Mouse (Mus musculus) forebrain, embryonic 15.5 days (tissue): Measurements from ENCODE around the gene Zbed4. TPM values are rescaled to one million over a fixed set of nuclear protein-coding genes. Genes with fewer than 3 reads are reported as not detected.
A peak's percentile ranks its signal among the peaks of the same experiment; 100 is the strongest.
"Not testable (repeated sequence)": the region's sequence is repeated elsewhere in the genome, so short reads cannot be mapped to it uniquely, and the experiment has no call there.

Experiments used
- ATAC-seq: fragments of 200-750 bp; cut with Nextera tagmentation; replicated peaks from 2 replicates; pipeline ENCODE4 v1.8.0; 2017; ENCODE audit warnings: mild to moderate bottlenecking, moderate TSS enrichment, moderate library complexity
- H3K27ac ChIP-seq: fragments of 300-500 bp; sonication (generic); replicated peaks from 2 replicates; pipeline ENCODE4 v1.5.1; 2015; ENCODE audit warnings: mild to moderate bottlenecking, inconsistent platforms
- H3K27me3 ChIP-seq: fragments of 300-500 bp; sonication (generic); 2 replicates; pipeline ENCODE4 v1.6.1; 2015; ENCODE audit warnings: inconsistent platforms
- H3K36me3 ChIP-seq: fragments of 300-500 bp; sonication (generic); 2 replicates; pipeline ENCODE4 v1.6.1; 2015; ENCODE audit warnings: mild to moderate bottlenecking, inconsistent platforms
- H3K4me1 ChIP-seq: fragments of 300-500 bp; sonication (generic); 2 replicates; pipeline ENCODE4 v1.6.1; 2015; ENCODE audit warnings: inconsistent platforms
- H3K4me2 ChIP-seq: fragments of 300-500 bp; sonication (generic); replicated peaks from 2 replicates; pipeline ENCODE4 v1.6.1; 2015; ENCODE audit warnings: mild to moderate bottlenecking, inconsistent platforms
- H3K4me3 ChIP-seq: fragments of 300-500 bp; sonication (generic); 2 replicates; pipeline ENCODE4 v1.5.1; 2015; ENCODE audit warnings: mild to moderate bottlenecking, inconsistent platforms
- H3K9ac ChIP-seq: fragments of 300-500 bp; sonication (generic); replicated peaks from 2 replicates; pipeline ENCODE4 v1.6.1; 2015; ENCODE audit warnings: mild to moderate bottlenecking, inconsistent platforms
- H3K9me3 ChIP-seq: fragments of 300-500 bp; sonication (generic); 2 replicates; pipeline ENCODE4 v1.6.1; 2016; ENCODE audit warnings: inconsistent platforms
- WGBS: fragments of 180-500 bp; shearing (Covaris S2); methylation state at CpG from one replicate; pipeline ENCODE4 v1.1.7; 2015; ENCODE audit warnings: mixed read lengths; 5-methylcytosine and 5-hydroxymethylcytosine counted together
- polyA plus RNA-seq: library from polyadenylated mRNA; unstranded; fragments of >200 nt; fragmentation: Nextera tagmentation; extraction: Ambion mirVana; gene quantifications from 2 replicates; pipeline ENCODE4 v1.2.1, GENCODE M21; 2015

The Zbed4 gene
- 22.0 and 23.0 TPM in 2 replicates for polyA plus RNA-seq

GRCm38 (mm10) chr15:88751564-88752402 is at the start of gene Zbed4:
TSS of gene Zbed4 (plus strand) at chr15:88751660.
- Histone ChIP-seq H3K4me3 (peak within 1 kb of the TSS; percentile 98), H3K36me3 (peaks cover 8% of the 10 kb centered on the region), H3K4me1 (peaks cover 27% of the 10 kb centered on the region), H3K9me3 (no peaks in the 10 kb centered on the region), H3K4me2 (peak within 1 kb of the TSS; percentile 94), H3K27ac (peak within 1 kb of the TSS; percentile 90), H3K27me3 (no peaks in the 10 kb centered on the region), H3K9ac (peak within 1 kb of the TSS; percentile 91)
- peak; percentile 78 for ATAC-seq
- WGBS: under 1% methylated on average over 64 of the region's 119 CpGs

- Histone ChIP-seq H3K27ac (no peak overlapping the region), H3K4me3 (no peak overlapping the region), H3K9ac (no peak overlapping the region), H3K9me3 (no peaks in the 10 kb centered on the region), H3K4me2 (no peak overlapping the region), H3K36me3 (peaks cover 83% of the 10 kb centered on the region), H3K27me3 (no peaks in the 10 kb centered on the region), H3K4me1 (peaks cover 4% of the 10 kb centered on the region; the same call in 1 of the 2 replicates)
- 38% methylated on average over 3 of the region's 3 CpGs for WGBS
- ATAC-seq: no peak
Measured at GRCm38 (mm10) chr15:88702501-88702900, 49.0 kb upstream of the Zbed4 start.

GRCm38 (mm10) chr15:88704284-88704683 is 47.2 kb upstream of the Zbed4 start:
- Histone ChIP-seq H3K9me3 (no peaks in the 10 kb centered on the region), H3K36me3 (peaks cover 89% of the 10 kb centered on the region), H3K4me2 (no peak overlapping the region), H3K9ac (no peak overlapping the region), H3K27ac (no peak overlapping the region), H3K27me3 (no peaks in the 10 kb centered on the region), H3K4me3 (no peak overlapping the region), H3K4me1 (peaks cover 4% of the 10 kb centered on the region; the same call in 1 of the 2 replicates)
- no peak for ATAC-seq
- 70% methylated on average over 1 of the region's 1 CpGs for WGBS

GRCm38 (mm10) chr15:88706320-88706719 is 45.1 kb upstream of the Zbed4 start:
- WGBS: 95% methylated on average over 6 of the region's 6 CpGs
- Histone ChIP-seq H3K9ac (no peak overlapping the region), H3K27ac (no peak overlapping the region), H3K4me3 (no peak overlapping the region), H3K4me2 (no peak overlapping the region), H3K36me3 (peaks cover 88% of the 10 kb centered on the region), H3K9me3 (no peaks in the 10 kb centered on the region), H3K4me1 (no peaks in the 10 kb centered on the region), H3K27me3 (no peaks in the 10 kb centered on the region)
- ATAC-seq: no peak

GRCm38 (mm10) chr15:88706987-88707386 is 44.5 kb upstream of the Zbed4 start:
- H3K4me3 ChIP-seq, H3K27ac ChIP-seq, H3K4me1 ChIP-seq, H3K27me3 ChIP-seq, H3K4me2 ChIP-seq, ATAC-seq, H3K9me3 ChIP-seq, H3K9ac ChIP-seq: not testable (repeated sequence)
- peaks cover 93% of the 10 kb centered on the region for H3K36me3 ChIP-seq
- WGBS: 74% methylated on average over 13 of the region's 13 CpGs

- Histone ChIP-seq H3K27me3 (no peaks in the 10 kb centered on the region), H3K9me3 (no peaks in the 10 kb centered on the region), H3K4me2 (no peak overlapping the region), H3K4me3 (no peak overlapping the region), H3K9ac (no peak overlapping the region), H3K4me1 (no peaks in the 10 kb centered on the region), H3K27ac (no peak overlapping the region), H3K36me3 (peaks cover 96% of the 10 kb centered on the region)
- WGBS: 90% methylated on average over 5 of the region's 5 CpGs
- ATAC-seq: no peak
Measured at GRCm38 (mm10) chr15:88708204-88708603, 43.3 kb upstream of the Zbed4 start.

GRCm38 (mm10) chr15:88708657-88709511 is 42.6 kb upstream of the Zbed4 start:
- Histone ChIP-seq H3K4me3 (no peak overlapping the region), H3K9me3 (no peaks in the 10 kb centered on the region), H3K27ac (no peak overlapping the region), H3K36me3 (peaks cover 96% of the 10 kb centered on the region), H3K4me2 (no peak overlapping the region), H3K9ac (no peak overlapping the region), H3K4me1 (no peaks in the 10 kb centered on the region), H3K27me3 (no peaks in the 10 kb centered on the region)
- WGBS: 79% methylated on average over 13 of the region's 13 CpGs
- ATAC-seq: no peak

GRCm38 (mm10) chr15:88709878-88710277 is 41.6 kb upstream of the Zbed4 start:
- Histone ChIP-seq H3K27ac (no peak overlapping the region), H3K4me2 (no peak overlapping the region), H3K27me3 (no peaks in the 10 kb centered on the region), H3K4me1 (no peaks in the 10 kb centered on the region), H3K9ac (no peak overlapping the region), H3K36me3 (peaks cover 94% of the 10 kb centered on the region), H3K9me3 (no peaks in the 10 kb centered on the region), H3K4me3 (no peak overlapping the region)
- ATAC-seq: no peak
- WGBS: 94% methylated on average over 5 of the region's 5 CpGs

GRCm38 (mm10) chr15:88712501-88712900 is 39.0 kb upstream of the Zbed4 start:
- H3K9ac ChIP-seq: no peak overlapping the region
- no peak overlapping the region for H3K4me2 ChIP-seq
- peaks cover 5% of the 10 kb centered on the region; the same call in 1 of the 2 replicates for H3K4me1 ChIP-seq
- no peak for ATAC-seq
- no peak overlapping the region for H3K27ac ChIP-seq
- WGBS: 92% methylated on average over 15 of the region's 15 CpGs
- no peak overlapping the region for H3K4me3 ChIP-seq
- H3K9me3 ChIP-seq: no peaks in the 10 kb centered on the region
- H3K36me3 ChIP-seq: peaks cover 84% of the 10 kb centered on the region
- no peaks in the 10 kb centered on the region for H3K27me3 ChIP-seq

- Histone ChIP-seq H3K4me2 (no peak overlapping the region), H3K4me1 (peaks cover 10% of the 10 kb centered on the region), H3K9ac (no peak overlapping the region), H3K9me3 (no peaks in the 10 kb centered on the region), H3K27ac (no peak overlapping the region), H3K36me3 (peaks cover 68% of the 10 kb centered on the region), H3K27me3 (no peaks in the 10 kb centered on the region), H3K4me3 (no peak overlapping the region)
- ATAC-seq: no peak
- 79% methylated on average over 6 of the region's 6 CpGs for WGBS
Measured at GRCm38 (mm10) chr15:88714021-88714589, 37.4 kb upstream of the Zbed4 start.

- H3K27me3 ChIP-seq: no peaks in the 10 kb centered on the region
- peaks cover 52% of the 10 kb centered on the region for H3K36me3 ChIP-seq
- H3K4me1 ChIP-seq: peaks cover 12% of the 10 kb centered on the region
- H3K27ac ChIP-seq: no peak overlapping the region
- H3K9ac ChIP-seq: no peak overlapping the region
- H3K4me2 ChIP-seq: no peak overlapping the region
- no peak for ATAC-seq
- H3K9me3 ChIP-seq: no peaks in the 10 kb centered on the region
- H3K4me3 ChIP-seq: no peak overlapping the region
Measured at GRCm38 (mm10) chr15:88716350-88716749, 35.1 kb upstream of the Zbed4 start.

GRCm38 (mm10) chr15:88717239-88717638 is 34.2 kb upstream of the Zbed4 start:
- 64% methylated on average over 9 of the region's 9 CpGs for WGBS
- no peak overlapping the region for H3K4me2 ChIP-seq
- H3K9me3 ChIP-seq: no peaks in the 10 kb centered on the region
- no peaks in the 10 kb centered on the region for H3K27me3 ChIP-seq
- no peak for ATAC-seq
- H3K27ac ChIP-seq: no peak overlapping the region
- no peak overlapping the region for H3K4me3 ChIP-seq
- peaks cover 48% of the 10 kb centered on the region for H3K36me3 ChIP-seq
- peaks cover 15% of the 10 kb centered on the region for H3K4me1 ChIP-seq
- no peak overlapping the region for H3K9ac ChIP-seq
